Mouse (Mus musculus) kidney, adult 10 weeks (tissue): Measurements from ENCODE around the gene Kcng3. TPM values are rescaled to one million over a fixed set of nuclear protein-coding genes. Genes with fewer than 3 reads are reported as not detected.

Experiments used
- polyA plus RNA-seq: library from polyadenylated mRNA; stranded (reverse); fragments of 350-450 nt; fragmentation: Illumina TruSeq; extraction: RNeasy Lipid Tissue Mini Kit (QIAGEN cat#74804); gene quantifications from one replicate; pipeline ENCODE4 v1.2.3, GENCODE M21; 2014; ENCODE audit warnings: low read depth, low replicate concordance

The Kcng3 gene
- 0.12 TPM for polyA plus RNA-seq

GRCm38 (mm10) chr17:83631783-83632652 is at the start of gene Kcng3:
Kcng3 (minus strand) TSS chr17:83631895.

Other genes starting within 250 kb of the Kcng3 start
- 254 TPM for gene Cox7a2l, start 114.6 kb downstream of the Kcng3 start, polyA plus RNA-seq
- gene Mta3, start 74.3 kb upstream of the Kcng3 start, polyA plus RNA-seq: 13.6 TPM
- 21.0 TPM for gene Haao, start 216.1 kb upstream of the Kcng3 start, polyA plus RNA-seq